Mouse (Mus musculus) CD4-positive helper T cell, adult 2 months (primary cell): Measurements from ENCODE around the gene Hyal3.
A peak's percentile ranks its signal among the peaks of the same experiment; 100 is the strongest.

Experiments
- DNase-seq: peaks from one replicate; pipeline ENCODE4 v3.0.0-alpha.2; 2012; ENCODE audit warnings: low read depth, missing footprints, low spot score

Hyal3 gene

GRCm38 (mm10) chr9:107633661-107634405 lies 53.2 kb downstream of the Hyal3 start:
- DNase-seq, result peak; percentile 35

GRCm38 (mm10) chr9:107634406-107635278 lies 54.0 kb downstream of the Hyal3 start:
- peak; percentile 28 for DNase-seq

- peak; percentile 95 for DNase-seq
Observed at GRCm38 (mm10) chr9:107635279-107636028, 54.8 kb downstream of the Hyal3 start, which contains the start of gene Gnai2. Gene Gnai2, minus strand, starts transcription at chr9:107635367.
